Mouse (Mus musculus) ES-Bruce4 (cell line): Measurements from ENCODE around the gene Ubash3a. TPM values are rescaled to one million over a fixed set of nuclear protein-coding genes. Genes with fewer than 3 reads are reported as not detected.

Source experiments
- H3K27ac ChIP-seq: 2 replicates; pipeline ENCODE4 v1.5.1; 2012; ENCODE audit warnings: low read length, inconsistent platforms; ENCODE audit not compliant: insufficient read depth
- H3K27me3 ChIP-seq: 2 replicates; pipeline ENCODE4 v1.6.1; 2012; ENCODE audit warnings: mild to moderate bottlenecking, low read length, inconsistent platforms; ENCODE audit not compliant: control insufficient read depth, poor library complexity, insufficient read depth, severe bottlenecking
- H3K36me3 ChIP-seq: 2 replicates; pipeline ENCODE4 v1.6.1; 2012; ENCODE audit warnings: inconsistent platforms, mild to moderate bottlenecking, low read length, moderate library complexity; ENCODE audit not compliant: control insufficient read depth, poor library complexity, insufficient read depth, severe bottlenecking
- H3K4me1 ChIP-seq: one replicate; pipeline ENCODE4 v1.8.1; 2011; ENCODE audit warnings: low read length; ENCODE audit not compliant: control insufficient read depth, insufficient read depth
- H3K4me3 ChIP-seq: 2 replicates; pipeline ENCODE4 v1.5.1; 2011; ENCODE audit warnings: low read depth, mild to moderate bottlenecking, low read length
- H3K9ac ChIP-seq: 2 replicates; pipeline ENCODE4 v1.6.1; 2012; ENCODE audit warnings: low read depth, mild to moderate bottlenecking, inconsistent platforms; ENCODE audit not compliant: poor library complexity, severe bottlenecking
- H3K9me3 ChIP-seq: replicated peaks from 2 replicates; pipeline ENCODE4 v1.6.1; 2012; ENCODE audit warnings: mild to moderate bottlenecking, low read length, inconsistent platforms; ENCODE audit not compliant: control insufficient read depth, poor library complexity, insufficient read depth, severe bottlenecking
- CTCF ChIP-seq: IDR thresholded peaks from one replicate; pipeline ENCODE4 v1.8.1; 2011; ENCODE audit warnings: low read depth, low read length
- EP300 ChIP-seq: IDR thresholded peaks from 2 replicates; pipeline ENCODE4 v1.6.1; 2011; ENCODE audit warnings: low read depth, low read length; ENCODE audit not compliant: insufficient read depth
- POLR2A ChIP-seq: IDR thresholded peaks from one replicate; pipeline ENCODE4 v1.8.1; 2011; ENCODE audit warnings: low read length; ENCODE audit not compliant: insufficient read depth
- polyA plus RNA-seq: library from polyadenylated mRNA; stranded (reverse); fragments of >200 nt; gene quantifications from 2 replicates; pipeline ENCODE4 v1.2.4, GENCODE M21; 2011; ENCODE audit warnings: low read depth; ENCODE audit not compliant: missing spikeins, insufficient read depth, insufficient read length

Ubash3a gene
- polyA plus RNA-seq, 1 experiment, result 3.5 TPM

- TF ChIP-seq POLR2A, result no peak
- TF ChIP-seq EP300, result 0 out of 2 replicates have a peak, but pooled peaks have one; percentile 50
- Histone ChIP-seq H3K9ac (no peak overlapping the region), H3K9me3 (no peaks in the 10 kb centered on the region), H3K36me3 (no peaks in the 10 kb centered on the region), H3K27me3 (no peaks in the 10 kb centered on the region), H3K4me1 (peaks cover 7% of the 10 kb centered on the region), H3K4me3 (peak overlapping the region; percentile 80), H3K27ac (no peak overlapping the region)
Observed at GRCm38 (mm10) chr17:31276207-31276921, 68.7 kb downstream of the Ubash3a start.

- TF ChIP-seq POLR2A (no peak), EP300 (no peak), CTCF (no peak)
- Histone ChIP-seq H3K4me1 (peaks cover 7% of the 10 kb centered on the region), H3K36me3 (no peaks in the 10 kb centered on the region), H3K9me3 (no peaks in the 10 kb centered on the region), H3K4me3 (peak within 1 kb of the TSS; percentile 80), H3K27me3 (no peaks in the 10 kb centered on the region), H3K9ac (peak within 1 kb of the TSS; percentile 14; the same call in 1 of the 2 replicates), H3K27ac (no peak within 1 kb of the TSS)
Observed at GRCm38 (mm10) chr17:31276922-31277918, 69.5 kb downstream of the Ubash3a start, which contains the start of gene Rsph1. Gene Rsph1, minus strand, starts transcription at chr17:31277383.

GRCm38 (mm10) chr17:31277931-31278330 lies 70.3 kb downstream of the Ubash3a start:
- Histone ChIP-seq H3K9ac (no peak overlapping the region), H3K27ac (no peak overlapping the region), H3K36me3 (no peaks in the 10 kb centered on the region), H3K9me3 (no peaks in the 10 kb centered on the region), H3K4me1 (peaks cover 9% of the 10 kb centered on the region), H3K27me3 (no peaks in the 10 kb centered on the region), H3K4me3 (no peak overlapping the region)
- TF ChIP-seq EP300 (no peak), POLR2A (no peak), CTCF (no peak)

- Histone ChIP-seq H3K9me3 (no peaks in the 10 kb centered on the region), H3K36me3 (no peaks in the 10 kb centered on the region), H3K27ac (no peak overlapping the region), H3K4me3 (no peak overlapping the region), H3K27me3 (no peaks in the 10 kb centered on the region), H3K9ac (no peak overlapping the region), H3K4me1 (peaks cover 9% of the 10 kb centered on the region)
- TF ChIP-seq CTCF (no peak), POLR2A (no peak), EP300 (no peak)
Observed at GRCm38 (mm10) chr17:31279541-31279940, 71.9 kb downstream of the Ubash3a start.

GRCm38 (mm10) chr17:31280269-31280668 lies 72.6 kb downstream of the Ubash3a start:
- peaks cover 9% of the 10 kb centered on the region for H3K4me1 ChIP-seq
- H3K4me3 ChIP-seq, result no peak overlapping the region
- no peak for TF ChIP-seq EP300
- no peak for TF ChIP-seq POLR2A
- no peak for TF ChIP-seq CTCF
- no peaks in the 10 kb centered on the region for H3K27me3 ChIP-seq
- H3K9me3 ChIP-seq, result no peaks in the 10 kb centered on the region
- H3K36me3 ChIP-seq, result no peaks in the 10 kb centered on the region
- no peak overlapping the region for H3K27ac ChIP-seq
- H3K9ac ChIP-seq, result no peak overlapping the region
